20 mouse cellular contexts compared by ENCODE assay signal in the genomic region with DNA sequence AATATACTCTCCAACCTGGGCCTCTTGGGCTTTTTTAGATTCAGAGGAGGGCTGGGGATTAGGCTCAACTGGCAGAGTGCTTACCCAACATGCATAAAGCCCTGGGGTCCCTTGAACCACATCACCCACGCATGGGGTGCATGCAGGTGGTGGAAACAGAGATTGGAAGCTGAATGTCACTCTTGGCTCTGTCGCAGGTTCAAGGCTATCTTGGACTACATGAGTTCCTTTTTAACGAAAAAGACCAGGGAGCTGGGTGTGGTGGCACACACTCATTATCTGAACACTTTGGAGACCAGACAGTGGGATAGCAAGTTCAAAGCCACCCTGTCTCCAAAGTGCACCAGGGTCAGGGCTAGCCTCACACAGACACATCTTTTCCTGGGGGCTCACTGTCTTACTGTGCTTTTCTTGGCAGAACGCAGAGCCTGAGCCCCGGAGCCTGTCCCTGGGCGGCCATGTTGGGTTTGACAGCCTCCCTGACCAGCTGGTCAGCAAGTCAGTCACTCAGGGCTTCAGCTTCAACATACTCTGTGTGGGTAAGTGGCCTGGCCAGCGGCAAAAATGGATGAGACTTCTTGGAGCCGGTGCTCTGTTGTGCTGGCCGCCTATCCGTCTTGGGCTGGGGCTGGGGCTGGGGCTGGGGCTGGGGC. TPM values are rescaled to one million over a fixed set of nuclear protein-coding genes. Genes with fewer than 3 reads are reported as not detected.
"Had no signal": no experiment of that assay in that cellular context is flagged by ENCODE, and none has a peak within 500 bp of the region (broad histone marks: within the 10 kb centered on the region; RNA-seq: fewer than 3 reads in every experiment).

No protein-coding gene starts in this region.

- H3K4me3 ChIP-seq: kidney, embryonic 15.5 days; limb, embryonic 12.5 days; midbrain, embryonic 13.5 days; neural tube, embryonic 15.5 days had no signal

- H3K27ac ChIP-seq: kidney, embryonic 15.5 days; limb, embryonic 12.5 days; midbrain, embryonic 13.5 days; neural tube, embryonic 15.5 days had no signal

- H3K27me3 ChIP-seq: kidney, embryonic 15.5 days; limb, embryonic 12.5 days; midbrain, embryonic 13.5 days; neural tube, embryonic 15.5 days had no signal

- DNase-seq: kidney, adult 2 months; kidney, postnatal 14 days; layer of hippocampus, adult 9-11 months; lung, adult 18-20 months; right cerebral cortex, adult 18-20 months; right cerebral cortex, postnatal 25 days; thymus, adult 18-20 months; thymus, postnatal 25 days had no signal

RNA-seq across cellular contexts. Expression of gene Sowaha, which starts 51.6 kb away (rescaled TPM):
- total RNA-seq: liver, adult 2 months had no signal
- polyA plus RNA-seq: liver, adult 2 months had no signal

RNA-seq across cellular contexts. Expression of gene Gm9945, which starts 51.7 kb away (rescaled TPM):
- total RNA-seq: liver, adult 2 months; megakaryocyte progenitor cell, adult 5-6 weeks; midbrain, postnatal 0 days had no signal
- polyA plus RNA-seq: intestine, embryonic 16.5 days; kidney, adult 2 months; kidney, embryonic 15.5 days; limb, embryonic 12.5 days; liver, adult 2 months; lung, embryonic 16.5 days; midbrain, embryonic 13.5 days; neural tube, embryonic 11.5 days; neural tube, embryonic 15.5 days; small intestine, adult 2 months; stomach, embryonic 16.5 days had no signal
